Mouse (Mus musculus): Measurements from ENCODE around the gene Mpst.

The Mpst gene

DNA sequence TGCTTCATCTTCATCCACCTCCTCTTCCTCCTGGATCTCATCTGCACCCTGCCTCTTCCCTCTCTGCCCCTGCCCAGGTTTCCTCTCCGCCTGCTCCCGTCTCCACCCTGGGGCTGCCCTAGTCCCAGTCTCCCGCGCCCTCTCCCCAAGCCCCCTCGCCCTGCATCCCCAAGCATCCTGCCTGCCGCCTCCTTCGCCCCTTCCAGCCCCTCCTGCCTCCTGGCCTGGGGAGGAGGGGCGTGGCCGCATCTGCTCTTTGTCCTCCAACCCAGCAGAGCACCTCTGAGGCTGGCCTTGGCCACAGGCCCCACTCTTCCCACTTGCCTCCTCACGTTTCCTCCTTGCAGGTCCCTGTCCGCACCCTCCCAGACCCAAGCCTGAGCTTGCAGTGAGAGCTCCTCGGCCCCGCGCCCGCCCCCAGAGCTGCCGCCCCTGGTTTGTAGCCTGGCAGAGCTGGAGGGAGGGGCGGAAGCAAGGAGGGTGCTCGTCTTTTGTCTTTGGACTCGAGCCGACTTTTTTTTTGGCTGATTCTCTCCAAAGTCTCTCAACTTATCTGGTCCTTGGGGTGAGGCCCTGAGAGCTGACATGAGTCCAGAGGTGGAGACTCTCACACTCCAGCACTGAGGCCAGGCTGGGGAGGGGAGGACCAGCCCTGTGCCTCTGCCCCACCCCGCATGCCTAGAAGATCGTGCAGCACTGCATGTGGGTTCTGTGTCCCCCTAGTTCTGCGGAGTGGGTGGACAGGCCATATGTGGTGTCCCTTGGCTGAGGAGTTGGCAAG, 31.2 kb downstream of the Mpst start:
- DNase-seq = peak; percentile 34 to 52

DNA sequence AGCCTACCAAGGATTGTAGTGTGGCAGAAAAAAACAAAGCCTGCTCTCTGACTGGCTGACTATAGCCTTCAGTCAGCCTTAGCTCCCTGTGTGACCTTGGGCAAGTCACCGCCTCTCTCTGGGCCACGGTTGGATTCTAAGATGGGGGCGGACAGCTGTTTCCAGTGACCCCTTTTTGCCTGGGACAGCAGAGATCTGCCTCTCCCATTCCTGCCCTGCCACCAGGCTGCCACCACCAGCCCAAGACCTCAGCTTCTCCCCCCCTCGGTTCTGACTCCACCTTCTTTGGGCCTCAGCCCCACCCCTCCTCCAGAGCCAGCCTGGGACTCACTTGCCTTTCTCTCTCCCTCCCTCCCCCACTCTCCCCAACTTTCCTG, 31.8 kb downstream of the Mpst start:
- no peak for DNase-seq

DNA sequence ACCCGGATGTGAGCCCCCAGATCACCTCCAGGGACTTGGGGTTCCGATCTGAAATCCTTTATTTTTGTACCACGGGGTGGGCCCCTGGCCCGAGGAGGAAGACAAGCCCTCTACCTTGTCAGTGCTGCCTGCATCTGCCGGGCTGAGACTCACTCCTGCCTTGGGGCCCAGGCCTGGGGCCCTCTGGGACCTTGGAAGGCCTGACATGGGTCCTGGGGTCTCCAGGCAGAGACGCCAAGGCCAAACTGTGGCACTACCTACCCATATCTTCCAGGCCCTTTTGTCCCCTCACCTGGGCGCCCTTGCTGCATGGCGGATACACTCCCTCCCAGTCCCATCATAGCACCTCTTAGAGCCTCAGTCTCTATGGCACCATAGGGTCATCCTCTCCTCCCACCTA, 32.3 kb downstream of the Mpst start:
- no peak for DNase-seq

DNA sequence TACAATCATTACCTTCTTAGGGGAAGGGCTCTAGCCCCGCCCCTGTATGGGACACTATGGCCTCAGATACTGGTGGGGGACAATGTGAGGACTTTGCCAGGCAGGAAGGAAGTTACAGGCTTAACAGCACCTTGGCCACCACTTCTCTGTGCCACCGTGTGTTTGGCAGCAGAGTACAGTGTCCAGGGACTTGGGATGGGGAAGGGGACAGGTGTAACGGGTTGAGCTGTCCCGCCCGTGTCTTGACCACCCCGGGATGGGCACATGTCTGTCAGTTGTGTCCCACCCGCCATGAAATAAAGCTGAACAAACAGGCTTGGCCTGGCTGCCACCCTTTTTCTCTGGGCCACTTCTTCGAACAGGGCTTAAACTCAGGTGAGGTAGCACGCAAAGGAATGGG, 32.8 kb downstream of the Mpst start:
- no peak for DNase-seq

DNA sequence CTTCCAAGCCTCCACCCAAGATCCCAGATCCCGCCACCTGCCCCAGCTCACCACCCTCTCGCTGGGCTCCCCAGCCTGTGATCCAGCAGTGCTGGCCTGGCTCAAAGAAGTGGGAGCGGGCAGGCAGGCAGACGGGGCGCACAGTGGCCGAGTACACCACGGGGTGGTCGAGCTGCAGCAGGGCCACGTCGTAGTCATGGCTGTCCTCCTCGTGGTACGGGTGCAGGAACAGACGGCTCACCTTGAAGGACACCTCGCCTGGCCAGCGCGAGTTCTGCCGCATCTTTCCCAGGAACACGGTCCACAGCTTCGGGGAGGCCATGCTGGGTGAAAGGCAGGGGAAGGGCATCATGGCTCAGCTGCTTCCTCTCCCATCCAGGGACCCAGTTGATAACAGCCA, 36.0 kb downstream of the Mpst start:
- no peak for DNase-seq

DNA sequence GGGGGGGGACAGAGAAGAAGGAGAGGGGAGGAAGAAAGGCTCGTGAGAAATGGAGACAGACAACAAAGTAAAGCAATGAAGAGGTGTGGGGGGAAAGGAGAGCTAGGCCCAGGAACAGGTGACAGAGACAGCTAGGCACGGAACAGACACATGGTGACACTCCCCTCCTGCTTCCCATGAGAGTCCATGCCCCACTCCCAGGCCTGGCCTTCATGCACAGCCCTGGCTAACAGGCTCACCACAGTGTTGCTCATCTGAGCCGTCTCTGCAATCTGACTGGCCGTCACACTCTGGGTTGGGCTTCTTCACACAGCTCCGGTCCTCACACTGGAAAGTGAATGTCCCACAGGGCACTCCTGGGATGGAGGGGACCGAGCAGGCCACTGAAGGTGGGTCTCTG, 37.6 kb downstream of the Mpst start:
- DNase-seq = no peak

DNA sequence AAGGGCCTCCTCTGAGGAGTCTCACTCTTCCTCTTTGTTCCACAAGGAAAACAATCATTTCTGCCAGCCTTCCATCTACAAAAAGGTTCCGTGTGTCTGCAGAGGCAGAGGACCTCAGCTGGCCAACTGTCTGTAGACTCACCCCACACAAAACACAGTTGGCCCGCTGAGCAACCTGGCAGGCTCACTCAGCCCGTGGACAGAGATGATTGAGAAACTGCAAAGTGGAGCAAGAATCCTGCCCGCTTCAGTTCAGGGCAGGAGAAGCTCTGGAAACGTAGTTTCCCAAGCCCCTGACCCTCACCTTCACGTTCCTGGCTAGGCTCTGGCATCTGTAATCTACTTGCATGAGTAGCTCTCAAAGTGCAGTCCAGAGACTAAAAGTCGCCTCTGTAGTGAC, 40.9 kb downstream of the Mpst start:
- DNase-seq = no peak

DNA sequence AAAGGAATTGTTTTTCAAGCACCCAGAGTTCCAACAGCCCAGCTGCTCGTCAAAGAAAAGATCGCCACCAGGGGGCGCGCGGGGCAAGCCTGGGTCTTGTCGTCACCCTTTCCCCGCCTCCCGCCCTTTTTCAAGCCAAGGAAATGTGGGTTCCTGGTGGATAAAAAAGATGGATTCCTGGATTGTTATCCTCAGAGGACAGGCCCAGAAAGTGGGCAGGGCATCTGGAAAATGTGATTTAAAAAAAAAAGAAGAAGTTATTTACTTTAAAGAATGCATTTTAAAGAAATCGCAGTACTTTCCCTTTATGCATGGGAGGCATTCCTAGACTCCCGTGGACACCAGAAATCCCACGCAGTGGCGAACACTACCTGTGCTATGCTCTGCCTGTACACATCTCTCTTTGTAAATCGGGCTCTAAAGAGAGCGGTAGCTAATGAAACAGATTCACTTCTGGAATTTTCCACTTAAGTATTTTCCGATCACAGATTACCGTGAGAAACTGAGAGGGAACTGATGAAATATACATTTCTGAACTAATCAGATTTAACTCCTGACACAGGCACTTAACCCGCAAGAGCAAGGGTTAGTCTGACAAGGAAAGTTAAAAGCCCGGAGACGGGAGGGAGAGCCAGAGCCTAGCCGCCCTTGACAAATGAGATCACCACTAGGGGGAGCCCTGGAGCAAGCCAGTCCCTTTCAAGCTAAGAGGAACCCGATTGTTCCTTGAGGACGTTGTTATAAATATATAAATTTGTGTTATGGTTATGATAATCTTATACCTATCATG, 41.7 kb downstream of the Mpst start:
- DNase-seq = peak; percentile 96 to 100

DNA sequence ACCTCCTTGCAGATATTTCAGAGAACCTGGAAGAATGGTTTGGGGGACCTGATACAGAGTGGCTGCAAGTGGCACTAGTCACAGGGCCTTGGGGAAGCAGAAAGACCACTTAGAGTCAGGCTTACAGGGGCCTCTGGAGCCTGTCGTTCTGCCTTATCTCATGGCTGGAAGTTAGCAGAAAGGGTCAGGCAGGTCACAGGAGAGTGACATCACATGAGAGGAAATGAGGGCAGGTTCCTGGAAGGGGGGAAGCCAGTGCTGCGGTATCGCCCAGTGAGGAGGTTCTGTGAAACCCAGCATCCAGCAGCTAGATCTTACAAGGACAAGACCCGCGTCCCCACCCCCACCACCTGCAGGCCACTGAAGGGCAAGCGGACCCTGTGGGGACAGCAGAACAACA, 42.9 kb downstream of the Mpst start:
- peak; percentile 33 to 53 for DNase-seq

DNA sequence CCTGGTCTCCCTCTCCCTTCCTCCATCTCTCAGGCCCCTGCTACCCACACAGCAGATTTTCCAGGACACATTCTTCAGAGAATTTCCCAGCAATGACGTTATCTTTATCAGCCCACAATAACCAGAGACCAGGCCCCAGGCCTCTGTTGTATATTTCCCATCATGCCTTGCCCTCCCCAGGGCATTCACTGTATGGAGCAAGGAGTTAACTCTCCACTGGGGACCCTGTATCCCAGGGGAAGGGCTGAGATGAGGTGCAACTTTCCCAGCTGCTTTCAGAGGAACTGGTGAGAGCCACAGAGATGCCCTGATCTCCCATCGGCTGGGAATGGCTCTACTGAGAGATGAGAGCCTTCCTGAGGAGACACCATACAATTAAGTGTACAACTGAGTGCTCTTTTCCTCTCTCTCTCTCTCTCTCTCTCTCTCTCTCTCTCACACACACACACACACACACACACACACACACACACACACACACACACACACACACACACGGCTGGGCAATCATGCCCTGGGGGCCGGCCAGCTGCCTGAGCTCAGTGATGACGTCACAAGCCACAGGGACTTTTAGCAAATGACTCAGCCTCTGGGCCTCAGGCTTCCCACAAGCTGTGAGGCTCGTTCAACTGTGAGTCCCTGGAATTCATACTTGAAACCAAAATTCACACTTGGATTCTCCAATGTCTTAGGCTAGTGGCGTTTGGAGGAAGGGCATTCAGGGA, 43.6 kb downstream of the Mpst start:
- DNase-seq = peak; percentile 34 to 41

DNA sequence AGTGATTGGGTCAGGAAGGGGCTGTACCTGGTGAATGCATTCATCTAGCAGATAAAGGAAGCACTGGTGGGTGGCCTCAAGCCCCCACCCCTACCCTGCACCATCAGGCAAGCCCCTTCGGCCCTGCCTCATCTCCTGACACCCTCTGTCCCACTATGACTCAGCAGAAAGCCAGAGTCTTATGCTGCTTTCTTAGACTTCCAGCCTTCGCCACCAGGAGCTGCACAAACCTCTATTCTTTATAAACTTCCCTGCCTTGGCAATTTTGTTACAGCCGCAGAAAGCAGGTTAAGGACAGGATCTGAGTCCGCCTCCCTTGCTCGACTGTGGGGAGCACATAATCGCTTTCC, 44.2 kb downstream of the Mpst start:
- DNase-seq = no peak

DNA sequence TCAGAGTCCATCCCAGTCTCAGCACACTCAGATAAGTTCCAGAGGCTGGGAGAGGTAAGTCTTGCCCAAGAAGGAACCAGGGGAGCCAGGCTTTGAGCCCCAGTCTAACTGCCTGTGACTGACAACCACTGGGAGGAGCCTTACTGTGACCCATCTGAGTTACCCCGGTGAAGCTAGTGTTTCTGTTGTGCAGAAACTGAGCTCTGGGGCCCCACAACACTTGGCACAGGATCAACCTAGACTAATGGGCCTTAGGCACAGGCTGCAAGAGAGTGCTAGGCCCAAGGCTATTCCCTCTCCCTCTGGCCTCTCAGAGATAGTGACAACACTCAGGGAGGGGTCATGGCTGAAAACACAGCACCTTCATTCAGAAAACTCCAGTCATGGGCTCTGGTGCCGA, 45.0 kb downstream of the Mpst start:
- DNase-seq = no peak

DNA sequence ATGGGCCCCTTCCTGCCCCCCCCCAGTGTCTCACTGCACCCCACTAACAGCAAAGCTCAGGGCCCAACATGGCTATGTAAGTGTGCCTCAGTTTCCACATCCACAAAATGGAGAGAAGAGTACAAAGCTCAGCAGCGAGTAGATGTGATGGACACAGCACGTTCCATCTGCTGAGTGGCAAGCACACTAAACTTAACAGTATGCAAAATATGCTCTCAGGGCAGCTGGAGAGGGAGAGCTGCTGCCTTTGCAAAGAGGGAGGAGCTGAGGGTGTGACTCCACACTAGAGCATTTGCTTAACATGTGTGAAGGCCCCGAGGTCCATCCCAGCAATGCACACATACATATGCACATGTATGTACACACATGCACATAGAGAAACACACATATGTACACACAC, 46.7 kb downstream of the Mpst start:
- DNase-seq = no peak

DNA sequence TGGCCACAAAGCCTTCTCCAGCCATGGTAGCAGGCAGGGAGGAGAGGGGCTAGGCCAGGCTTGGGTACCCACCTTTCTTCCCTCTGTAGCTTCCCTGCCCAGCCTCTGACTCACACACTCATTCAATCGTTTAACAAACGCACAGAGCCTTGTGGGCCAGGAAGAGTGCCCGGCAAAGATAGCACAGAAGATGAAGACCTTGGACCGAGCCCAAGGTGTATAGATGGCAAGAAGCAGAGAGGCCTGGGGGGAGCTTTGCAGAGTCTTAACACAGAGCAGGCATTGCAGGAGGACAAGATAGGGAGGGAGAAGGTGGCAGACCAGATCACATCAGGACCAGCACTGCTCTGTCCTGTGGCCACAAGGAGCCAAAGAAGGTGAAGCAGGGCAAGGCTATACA, 49.0 kb downstream of the Mpst start:
- no peak for DNase-seq

DNA sequence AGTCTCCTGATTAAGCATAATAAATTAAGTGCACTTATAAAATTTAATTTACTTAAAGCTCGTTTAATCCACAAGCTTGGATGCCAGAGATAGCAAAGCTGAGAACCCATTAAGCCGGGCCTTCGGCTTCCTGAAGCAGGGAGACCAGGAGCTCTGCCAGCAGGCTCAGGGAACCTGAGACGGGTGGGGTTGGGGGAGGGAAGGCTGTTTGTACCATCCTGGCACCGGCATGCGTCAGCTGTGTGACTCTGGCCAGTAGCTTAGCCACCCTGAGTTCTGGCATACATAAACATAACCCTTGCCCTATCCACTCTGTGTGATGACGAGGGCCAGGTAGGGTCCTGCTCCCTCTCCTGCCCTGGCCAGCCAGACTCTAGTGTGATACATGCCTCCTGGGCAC, 49.8 kb downstream of the Mpst start:
- DNase-seq = peak in 1 of 2 experiments; percentile 20

DNA sequence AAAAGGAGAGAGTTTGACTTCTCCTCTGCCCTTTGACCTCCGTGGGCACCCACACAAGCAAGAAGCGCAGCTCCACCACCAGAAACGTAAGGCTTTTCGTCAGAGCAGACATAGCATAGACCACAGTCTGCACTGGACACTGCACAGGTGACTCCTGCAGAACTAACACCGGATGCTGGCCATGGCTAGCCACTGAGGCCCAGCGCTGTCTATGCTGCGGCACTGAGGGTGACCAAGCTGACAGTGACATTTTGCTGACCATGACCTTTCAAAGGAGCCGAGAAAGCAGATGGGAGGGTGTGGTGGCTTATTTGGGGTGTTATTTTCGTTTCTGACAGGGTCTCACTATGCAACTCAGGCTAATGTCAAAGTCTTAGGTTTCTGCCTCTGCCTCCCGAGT, 51.0 kb downstream of the Mpst start:
- no peak for DNase-seq

DNA sequence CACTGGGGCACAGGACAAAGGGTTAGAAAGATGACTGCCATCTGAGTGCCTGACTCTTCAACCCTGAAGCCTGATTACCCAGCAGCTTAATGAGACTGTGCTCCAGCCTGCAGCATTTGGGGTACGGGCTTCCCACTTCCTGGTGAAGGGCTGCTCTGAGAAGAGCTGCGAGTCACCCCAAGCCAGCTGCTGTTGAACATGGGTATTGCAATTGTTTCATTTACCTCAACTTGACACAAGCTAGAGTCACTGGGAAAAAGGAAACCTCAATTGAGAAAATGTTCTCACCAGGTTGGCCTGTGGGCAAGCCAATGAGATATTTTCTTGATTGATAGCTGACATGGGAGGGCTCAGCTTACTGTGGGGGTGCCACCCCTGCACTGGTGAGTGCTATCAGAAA, 56.8 kb downstream of the Mpst start:
- DNase-seq = no peak

Data from kidney, postnatal 36 days (tissue).